ENCODE assay signal across 14 mouse cellular contexts in the genomic region with DNA sequence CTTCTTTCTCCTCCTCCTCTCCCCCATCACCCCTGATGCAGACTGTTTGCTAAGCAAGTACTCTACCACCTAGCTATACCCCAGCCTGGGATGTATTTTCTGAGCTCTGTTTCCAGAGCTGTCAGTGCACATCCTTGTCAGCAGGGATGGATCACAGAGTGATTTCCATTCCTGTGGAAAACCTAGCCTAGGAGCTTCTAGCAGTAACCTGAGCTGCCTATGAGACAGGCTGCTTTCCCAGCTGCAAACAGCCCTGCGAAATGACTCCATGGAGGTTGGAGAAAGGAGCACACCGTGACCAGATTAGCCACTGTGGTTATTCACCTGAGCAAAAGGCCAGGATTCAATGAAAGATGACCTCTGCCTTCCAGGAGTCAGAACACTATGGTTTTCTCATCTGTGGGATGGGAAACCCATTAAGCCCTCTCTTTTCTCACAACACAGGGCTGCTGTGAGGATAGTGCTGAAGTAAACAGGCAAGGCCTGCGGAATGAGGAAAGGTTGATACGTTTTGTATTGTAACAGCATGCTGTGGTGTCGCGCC. TPM values are rescaled to one million over a fixed set of nuclear protein-coding genes. Genes with fewer than 3 reads are reported as not detected.
DNase-seq lines count a peak whose midpoint lies in the region; ATAC-seq and TF ChIP-seq lines count a peak whose summit lies in the region.
"Had no signal": no experiment of that assay in that cellular context is flagged by ENCODE, and none has a peak within 500 bp of the region (broad histone marks: within the 10 kb centered on the region; RNA-seq: fewer than 3 reads in every experiment).

No protein-coding gene starts in this region.

- H3K27me3 ChIP-seq in hindbrain, embryonic 12.5 days, result no peaks in the 10 kb centered on the region
- H3K27me3 ChIP-seq in hindbrain, postnatal 0 days (ENCODE audit: insufficient read depth, low read length), result no peaks in the 10 kb centered on the region
- no peaks in the 10 kb centered on the region for H3K27me3 ChIP-seq in midbrain, embryonic 12.5 days
- H3K27me3 ChIP-seq in midbrain, postnatal 0 days (ENCODE audit: insufficient read depth, low read length), result 0 out of 2 replicates have a peak, but pooled peaks cover 3% of the 10 kb centered on the region
- H3K27me3 ChIP-seq: forebrain, embryonic 15.5 days had no signal

- ATAC-seq in hindbrain, embryonic 12.5 days (ENCODE audit: low FRiP score), result no peak
- ATAC-seq in hindbrain, postnatal 0 days, result no peak
- ATAC-seq in midbrain, embryonic 12.5 days (ENCODE audit: low FRiP score, low read depth), result no peak
- no peak for ATAC-seq in midbrain, postnatal 0 days (ENCODE audit: low FRiP score)
- ATAC-seq: forebrain, embryonic 15.5 days had no signal

- peak; percentile 91 for DNase-seq in heart, adult 11 months
- DNase-seq in heart, adult 8-10 months (ENCODE audit: low spot score), result no peak
- no peak for DNase-seq in hindbrain, postnatal 0 days (ENCODE audit: low spot score)
- no peak for DNase-seq in midbrain, postnatal 0 days (ENCODE audit: low spot score)
- DNase-seq in forelimb bud, embryonic 11.5 days (ENCODE audit: low read depth, low spot score), result peak; percentile 29
- DNase-seq in cerebellum, postnatal 36 days, result no peak
- DNase-seq: cerebellum, adult 11 months; lung, postnatal 10 days; right cerebral cortex, adult 18-20 months; thymus, adult 2 months had no signal

- peak overlapping the region; percentile 53; the same call in 1 of the 2 replicates for H3K27ac ChIP-seq in hindbrain, embryonic 12.5 days
- no peak overlapping the region for H3K27ac ChIP-seq in hindbrain, postnatal 0 days
- peak overlapping the region; percentile 58; the same call in 1 of the 2 replicates for H3K27ac ChIP-seq in midbrain, embryonic 12.5 days (replicated peaks)
- no peak overlapping the region for H3K27ac ChIP-seq in midbrain, postnatal 0 days (ENCODE audit: low read depth, low read length)
- H3K27ac ChIP-seq: forebrain, embryonic 15.5 days; liver, embryonic 14.5 days had no signal

- H3K9ac ChIP-seq in hindbrain, embryonic 12.5 days, result no peak overlapping the region
- H3K9ac ChIP-seq in hindbrain, postnatal 0 days (replicated peaks; ENCODE audit: low read length), result no peak overlapping the region
- no peak overlapping the region for H3K9ac ChIP-seq in midbrain, embryonic 12.5 days (replicated peaks)
- no peak overlapping the region for H3K9ac ChIP-seq in midbrain, postnatal 0 days (replicated peaks; ENCODE audit: low read length, poor library complexity, severe bottlenecking)
- H3K9ac ChIP-seq: forebrain, embryonic 15.5 days; liver, embryonic 14.5 days had no signal

- H3K4me1 ChIP-seq in hindbrain, embryonic 12.5 days, result peaks cover 12% of the 10 kb centered on the region
- no peaks in the 10 kb centered on the region for H3K4me1 ChIP-seq in hindbrain, postnatal 0 days (ENCODE audit: insufficient read depth, low read length)
- peaks cover 9% of the 10 kb centered on the region for H3K4me1 ChIP-seq in midbrain, embryonic 12.5 days
- H3K4me1 ChIP-seq in midbrain, postnatal 0 days (ENCODE audit: insufficient read depth, low read length), result no peaks in the 10 kb centered on the region

- H3K4me2 ChIP-seq in hindbrain, embryonic 12.5 days (replicated peaks), result no peak overlapping the region
- no peak overlapping the region for H3K4me2 ChIP-seq in hindbrain, postnatal 0 days (ENCODE audit: low read depth, low read length)
- no peak overlapping the region for H3K4me2 ChIP-seq in midbrain, embryonic 12.5 days (replicated peaks)
- H3K4me2 ChIP-seq in midbrain, postnatal 0 days (ENCODE audit: low read depth, low read length, poor library complexity, severe bottlenecking), result no peak overlapping the region
- H3K4me2 ChIP-seq: forebrain, embryonic 15.5 days had no signal

- 69% methylated on average over 6 of the region's 6 CpGs for WGBS in hindbrain, embryonic 12.5 days
- WGBS in hindbrain, postnatal 0 days, result 75% methylated on average over 6 of the region's 6 CpGs
- WGBS in midbrain, embryonic 12.5 days, result 74% methylated on average over 6 of the region's 6 CpGs
- WGBS in midbrain, postnatal 0 days, result 74% methylated on average over 6 of the region's 6 CpGs

- no peak for TF ChIP-seq CTCF in hindbrain, postnatal 0 days (IDR thresholded peaks at IDR 0.05; ENCODE audit: low read depth)
- no peak for TF ChIP-seq CTCF in midbrain, postnatal 0 days (IDR thresholded peaks at IDR 0.05)

- H3K4me3 ChIP-seq in hindbrain, embryonic 12.5 days, result no peak overlapping the region
- no peak overlapping the region for H3K4me3 ChIP-seq in hindbrain, postnatal 0 days (ENCODE audit: low read length)
- no peak overlapping the region for H3K4me3 ChIP-seq in midbrain, embryonic 12.5 days
- no peak overlapping the region for H3K4me3 ChIP-seq in midbrain, postnatal 0 days (ENCODE audit: low read depth, low read length)
- H3K4me3 ChIP-seq: forebrain, embryonic 15.5 days had no signal

- H3K36me3 ChIP-seq in hindbrain, embryonic 12.5 days, result no peaks in the 10 kb centered on the region
- no peaks in the 10 kb centered on the region for H3K36me3 ChIP-seq in hindbrain, postnatal 0 days (ENCODE audit: insufficient read depth, low read length)
- H3K36me3 ChIP-seq in midbrain, embryonic 12.5 days, result no peaks in the 10 kb centered on the region
- no peaks in the 10 kb centered on the region for H3K36me3 ChIP-seq in midbrain, postnatal 0 days (ENCODE audit: insufficient read depth, low read length)
- H3K36me3 ChIP-seq: forebrain, embryonic 15.5 days had no signal

- no peaks in the 10 kb centered on the region for H3K9me3 ChIP-seq in hindbrain, embryonic 12.5 days (replicated peaks)
- no peaks in the 10 kb centered on the region for H3K9me3 ChIP-seq in hindbrain, postnatal 0 days (ENCODE audit: low read length)
- no peaks in the 10 kb centered on the region for H3K9me3 ChIP-seq in midbrain, embryonic 12.5 days
- no peaks in the 10 kb centered on the region for H3K9me3 ChIP-seq in midbrain, postnatal 0 days (ENCODE audit: low read length)
- H3K9me3 ChIP-seq: forebrain, embryonic 15.5 days had no signal

RNA-seq across cellular contexts. Expression of a gene that starts 54.6 kb away (rescaled TPM):
- 10 to 100 TPM; 34.4 to 40.0 (median 35.8) TPM for total RNA-seq in heart, adult 8-10 months (2022)
- polyA plus RNA-seq in hindbrain, embryonic 12.5 days (2016; fragmentation: Nextera tagmentation; extraction: Ambion mirVana), result 47.1 and 48.6 TPM in 2 replicates
- 91.5 and 104 TPM in 2 replicates for total RNA-seq in hindbrain, postnatal 0 days (2014; rRNA removed)
- 30.3 and 30.7 TPM in 2 replicates for polyA plus RNA-seq in hindbrain, postnatal 0 days (2015; fragmentation: Nextera tagmentation; extraction: Ambion mirVana)
- polyA plus RNA-seq in midbrain, embryonic 12.5 days (2016; fragmentation: Nextera tagmentation; extraction: Ambion mirVana), result 49.4 and 53.9 TPM in 2 replicates
- 114 and 124 TPM in 2 replicates for total RNA-seq in midbrain, postnatal 0 days (2014; rRNA removed)
- polyA plus RNA-seq in midbrain, postnatal 0 days (2015; fragmentation: Nextera tagmentation; extraction: Ambion mirVana), result 27.9 and 32.9 TPM in 2 replicates

Comparison
In these comparisons a context has a peak if more than half of its experiments do, and no peak if none do; other contexts are left out.
1. DNase-seq: peak in heart, adult 11 months (single experiment) and forelimb bud, embryonic 11.5 days (single experiment); none in heart, adult 8-10 months (single experiment), hindbrain, postnatal 0 days (single experiment), midbrain, postnatal 0 days (single experiment) and cerebellum, postnatal 36 days (0 of 2).
2. H3K27ac ChIP-seq: peak in hindbrain, embryonic 12.5 days (single experiment) and midbrain, embryonic 12.5 days (single experiment); none in hindbrain, postnatal 0 days (single experiment) and midbrain, postnatal 0 days (single experiment).